ENCODE assay signal across 8 mouse cellular contexts in the genomic region with DNA sequence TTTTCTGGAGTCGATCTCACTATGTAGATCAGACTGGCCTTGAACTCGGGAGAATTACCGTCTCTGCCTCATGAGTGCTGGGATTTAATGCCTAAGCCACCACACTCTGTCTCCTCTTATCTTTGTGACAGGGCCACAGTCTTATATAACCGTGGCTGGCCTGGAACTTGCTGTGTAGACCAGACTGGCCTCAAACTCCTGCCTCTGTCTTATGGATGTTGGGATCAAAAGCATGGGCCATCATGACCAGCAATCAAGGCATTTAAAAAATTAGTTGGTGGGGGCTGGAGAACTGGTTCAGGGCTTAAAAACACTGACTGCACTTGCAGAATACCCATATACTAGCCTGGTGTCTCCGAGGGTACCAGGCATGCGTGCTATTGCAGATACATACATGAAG. TPM values are rescaled to one million over a fixed set of nuclear protein-coding genes. Genes with fewer than 3 reads are reported as not detected.
A peak's percentile ranks its signal among the peaks of the same experiment; 100 is the strongest.
DNase-seq lines count a peak whose midpoint lies in the region; ATAC-seq lines count a peak whose summit lies in the region.

A gene (minus strand): TSS at position 299 of the 400 bp plus-strand sequence.

- DNase-seq in layer of hippocampus, adult 18-20 months (ENCODE audit: low spot score in 2 of 2) = no peak
- no peak for DNase-seq in layer of hippocampus, adult 9-10 months (ENCODE audit: low spot score)
- DNase-seq in adipocyte (ENCODE audit: low spot score) = peak; percentile 18
- DNase-seq in limb, embryonic 11.5 days (ENCODE audit: low spot score) = no peak
- DNase-seq in natural killer cell, adult 2 months (ENCODE audit: low spot score in 2 of 2) = no peak

- H3K27ac ChIP-seq in forebrain, embryonic 13.5 days = peak within 1 kb of the TSS; percentile 74
- H3K27ac ChIP-seq in limb, embryonic 11.5 days (replicated peaks; ENCODE audit: low read depth, low read length) = peak within 1 kb of the TSS; percentile 62; the same call in 1 of the 2 replicates
- H3K27ac ChIP-seq in stomach, embryonic 16.5 days (ENCODE audit: low read length) = peak within 1 kb of the TSS; percentile 87

- H3K4me1 ChIP-seq in forebrain, embryonic 13.5 days = peaks cover 27% of the 10 kb centered on the region
- H3K4me1 ChIP-seq in limb, embryonic 11.5 days (ENCODE audit: control insufficient read depth, insufficient read depth, low read length) = peaks cover 9% of the 10 kb centered on the region; the same call in 1 of the 2 replicates
- H3K4me1 ChIP-seq in stomach, embryonic 16.5 days (ENCODE audit: control insufficient read depth, insufficient read depth, low read length) = peaks cover 16% of the 10 kb centered on the region

- 0 out of 2 replicates have a peak, but pooled peaks cover 6% of the 10 kb centered on the region for H3K36me3 ChIP-seq in forebrain, embryonic 13.5 days (ENCODE audit: poor library complexity, severe bottlenecking)
- no peaks in the 10 kb centered on the region for H3K36me3 ChIP-seq in limb, embryonic 11.5 days (ENCODE audit: control insufficient read depth, insufficient read depth, low read length)
- 0 out of 2 replicates have a peak, but pooled peaks cover 5% of the 10 kb centered on the region for H3K36me3 ChIP-seq in stomach, embryonic 16.5 days (ENCODE audit: control insufficient read depth, insufficient read depth, low read length)

- H3K27me3 ChIP-seq in forebrain, embryonic 13.5 days = no peaks in the 10 kb centered on the region
- H3K27me3 ChIP-seq in limb, embryonic 11.5 days (ENCODE audit: control insufficient read depth, insufficient read depth, low read length) = no peaks in the 10 kb centered on the region
- H3K27me3 ChIP-seq in stomach, embryonic 16.5 days (ENCODE audit: control insufficient read depth, insufficient read depth, low read length) = no peaks in the 10 kb centered on the region

- 35% methylated on average over 6 of the region's 6 CpGs for WGBS in forebrain, embryonic 13.5 days
- 30% methylated on average over 6 of the region's 6 CpGs for WGBS in limb, embryonic 11.5 days
- WGBS in stomach, embryonic 16.5 days = 28% methylated on average over 6 of the region's 6 CpGs

- ATAC-seq in forebrain, embryonic 13.5 days = no peak
- no peak for ATAC-seq in limb, embryonic 11.5 days (ENCODE audit: insufficient number of reproducible peaks, low FRiP score, low TSS enrichment, low read depth)
- no peak for ATAC-seq in stomach, embryonic 16.5 days (ENCODE audit: insufficient read depth, low FRiP score)
- ATAC-seq in megakaryocyte progenitor cell, adult 5-6 weeks (replicated peaks; ENCODE audit: poor library complexity) = no peak

- peak within 1 kb of the TSS; percentile 77 for H3K4me3 ChIP-seq in forebrain, embryonic 13.5 days
- H3K4me3 ChIP-seq in limb, embryonic 11.5 days (ENCODE audit: low read depth, low read length) = peak within 1 kb of the TSS; percentile 81
- H3K4me3 ChIP-seq in stomach, embryonic 16.5 days (replicated peaks; ENCODE audit: low read length) = peak within 1 kb of the TSS; percentile 97

- peak within 1 kb of the TSS; percentile 74 for H3K4me2 ChIP-seq in forebrain, embryonic 13.5 days
- H3K4me2 ChIP-seq in limb, embryonic 11.5 days (ENCODE audit: low read depth, severe bottlenecking) = peak within 1 kb of the TSS; percentile 72
- H3K4me2 ChIP-seq in stomach, embryonic 16.5 days (ENCODE audit: low read depth, low read length) = peak within 1 kb of the TSS; percentile 69

- no peaks in the 10 kb centered on the region for H3K9me3 ChIP-seq in forebrain, embryonic 13.5 days (replicated peaks)
- H3K9me3 ChIP-seq in limb, embryonic 11.5 days (ENCODE audit: control insufficient read depth, low read length) = no peaks in the 10 kb centered on the region
- no peaks in the 10 kb centered on the region for H3K9me3 ChIP-seq in stomach, embryonic 16.5 days (replicated peaks; ENCODE audit: control insufficient read depth, low read length)

- H3K9ac ChIP-seq in forebrain, embryonic 13.5 days = peak within 1 kb of the TSS; percentile 84
- H3K9ac ChIP-seq in limb, embryonic 11.5 days (ENCODE audit: low read length) = peak within 1 kb of the TSS; percentile 79
- peak within 1 kb of the TSS; percentile 90 for H3K9ac ChIP-seq in stomach, embryonic 16.5 days (ENCODE audit: low read length)

RNA-seq across cellular contexts. Expression of the gene that starts here (rescaled TPM):
- total RNA-seq in layer of hippocampus, adult 18-20 months (2021) = 10 to 100 TPM; 12.7 TPM
- 8.4 and 11.3 TPM in 2 replicates for polyA plus RNA-seq in forebrain, embryonic 13.5 days (2015; fragmentation: Nextera tagmentation; extraction: Ambion mirVana)
- polyA plus RNA-seq in limb, embryonic 11.5 days (2014; fragmentation: Nextera tagmentation; extraction: Ambion mirVana) = 16.6 and 18.2 TPM in 2 replicates
- 15.6 and 18.7 TPM in 2 replicates for polyA plus RNA-seq in stomach, embryonic 16.5 days (2015; fragmentation: Nextera tagmentation; extraction: Ambion mirVana)
- 35.3 and 47.1 TPM in 2 replicates for total RNA-seq in megakaryocyte progenitor cell, adult 5-6 weeks (2015)
- 7.4 and 7.8 TPM in 2 replicates for total RNA-seq in megakaryocyte progenitor cell, adult 5-6 weeks (2017)
